Mouse (Mus musculus): ENCODE measurements around the gene Aqp11.

Gene Aqp11

GRCm38 (mm10) chr7:97709204-97709603 lies 28.9 kb downstream of the Aqp11 start:
- no peak for DNase-seq (ENCODE audit: low read depth, low spot score)

- DNase-seq (ENCODE audit: low read depth, low spot score) = no peak
Observed at GRCm38 (mm10) chr7:97707809-97708208, 30.3 kb downstream of the Aqp11 start.

- no peak for DNase-seq (ENCODE audit: low read depth, low spot score)
Observed at GRCm38 (mm10) chr7:97707123-97707522, 31.0 kb downstream of the Aqp11 start.

GRCm38 (mm10) chr7:97701106-97701505 lies 37.0 kb downstream of the Aqp11 start:
- no peak for DNase-seq (ENCODE audit: low read depth, low spot score)

- DNase-seq (ENCODE audit: low read depth, low spot score) = no peak
Observed at GRCm38 (mm10) chr7:97700173-97700572, 37.9 kb downstream of the Aqp11 start.

GRCm38 (mm10) chr7:97696506-97697254 lies 41.4 kb downstream of the Aqp11 start, which contains the start of gene Clns1a:
Gene Clns1a, plus strand, starts transcription at chr7:97696634.
- peak; percentile 87 for DNase-seq (ENCODE audit: low read depth, low spot score)

GRCm38 (mm10) chr7:97696133-97696505 lies 42.0 kb downstream of the Aqp11 start:
- DNase-seq (ENCODE audit: low read depth, low spot score) = no peak

DNA sequence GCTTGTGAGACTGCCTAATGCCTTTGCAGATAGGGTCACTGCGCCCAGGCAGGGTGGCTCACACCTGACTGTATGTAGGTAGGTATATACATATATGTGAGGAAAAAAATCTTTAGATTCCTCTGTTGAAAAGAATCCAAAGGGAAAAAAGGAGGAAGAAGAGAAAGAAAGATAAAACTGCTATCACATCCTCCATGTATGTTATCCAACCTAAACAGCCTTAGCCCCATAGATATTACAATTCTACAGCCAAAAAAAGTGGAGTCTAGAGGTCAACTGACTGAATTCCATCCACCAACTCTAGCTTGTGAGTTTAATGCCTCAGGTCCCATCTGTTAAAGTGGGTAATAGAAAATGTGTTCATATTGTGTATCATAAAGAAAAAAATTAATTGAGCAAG lies 42.6 kb downstream of the Aqp11 start:
- DNase-seq (ENCODE audit: low read depth, low spot score) = no peak

DNA sequence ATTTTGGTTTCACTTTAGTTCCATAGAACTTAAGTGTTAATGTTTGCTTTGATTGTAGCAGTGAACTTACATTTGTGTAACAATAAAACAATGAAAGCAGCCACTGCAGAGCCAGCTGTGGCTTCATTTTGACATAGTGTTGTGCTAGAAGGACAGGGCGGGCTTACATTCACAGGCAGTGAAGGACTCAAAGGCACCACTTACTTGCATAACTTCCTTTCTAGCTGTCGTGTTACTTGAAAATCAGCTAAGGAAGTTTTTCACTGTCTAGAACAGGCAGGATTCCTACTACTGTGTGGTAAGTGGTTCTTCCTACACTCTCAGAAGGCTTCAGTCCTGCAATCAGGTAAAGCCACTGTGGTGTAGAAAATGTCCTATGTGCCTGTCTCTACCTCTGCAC lies 50.3 kb downstream of the Aqp11 start:
- DNase-seq (ENCODE audit: low read depth, low spot score) = no peak

DNA sequence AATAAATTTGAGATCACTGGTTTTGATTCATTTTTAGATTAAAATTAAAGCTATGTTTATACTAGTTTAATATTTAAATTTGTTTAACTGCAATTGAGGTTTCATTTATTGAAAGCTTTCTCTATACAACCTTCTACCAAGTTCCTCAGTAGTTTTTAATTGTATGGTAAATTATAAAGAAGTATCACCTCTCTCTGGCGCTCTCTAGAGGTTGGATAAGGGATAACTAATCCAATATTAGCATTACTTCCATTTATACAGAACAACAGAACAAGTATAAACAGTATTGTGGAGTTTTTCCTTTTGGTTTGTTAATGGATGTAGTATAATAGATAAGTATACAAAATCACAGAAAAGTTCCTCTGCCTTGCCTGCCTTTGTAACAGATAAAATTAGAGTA lies 58.9 kb downstream of the Aqp11 start:
- peak; percentile 6 for DNase-seq (ENCODE audit: low read depth, low spot score)

Measured in retina, adult 2 months (tissue).